Mouse (Mus musculus) neural tube, embryonic 11.5 days (tissue): ENCODE results near the gene Inhbb. TPM values are rescaled to one million over a fixed set of nuclear protein-coding genes. Genes with fewer than 3 reads are reported as not detected.

Experiments
- ATAC-seq: fragments of 200-750 bp; cut with Nextera tagmentation; 2 replicates; pipeline ENCODE4 v1.8.0; 2017; ENCODE audit warnings: moderate number of reproducible peaks, mild to moderate bottlenecking, moderate TSS enrichment, moderate library complexity; ENCODE audit not compliant: insufficient read depth, low FRiP score, low TSS enrichment
- DNase-seq: peaks from one replicate; pipeline ENCODE4 v3.0.0-alpha.2; 2015; ENCODE audit warnings: low spot score
- H3K27ac ChIP-seq: fragments of 300-500 bp; sonication (generic); 2 replicates; pipeline ENCODE4 v1.5.1; 2014; ENCODE audit warnings: low read depth, mild to moderate bottlenecking, low read length
- H3K27me3 ChIP-seq: fragments of 300-500 bp; sonication (generic); 2 replicates; pipeline ENCODE4 v1.6.1; 2014; ENCODE audit warnings: mild to moderate bottlenecking, low read length, mixed read lengths; ENCODE audit not compliant: control insufficient read depth, insufficient read depth
- H3K36me3 ChIP-seq: fragments of 300-500 bp; sonication (generic); 2 replicates; pipeline ENCODE4 v1.6.1; 2014; ENCODE audit warnings: mild to moderate bottlenecking, low read length, moderate library complexity, mixed read lengths; ENCODE audit not compliant: control insufficient read depth, insufficient read depth
- H3K4me1 ChIP-seq: fragments of 300-500 bp; sonication (generic); 2 replicates; pipeline ENCODE4 v1.6.1; 2014; ENCODE audit warnings: low read length, mixed read lengths; ENCODE audit not compliant: control insufficient read depth, insufficient read depth
- H3K4me2 ChIP-seq: fragments of 300-500 bp; sonication (generic); 2 replicates; pipeline ENCODE4 v1.6.1; 2014; ENCODE audit warnings: low read depth, mild to moderate bottlenecking, moderate library complexity
- H3K4me3 ChIP-seq: fragments of 300-500 bp; sonication (generic); 2 replicates; pipeline ENCODE4 v1.5.1; 2014; ENCODE audit warnings: low read depth, low read length
- H3K9ac ChIP-seq: fragments of 300-500 bp; sonication (generic); 2 replicates; pipeline ENCODE4 v1.6.1; 2014; ENCODE audit warnings: mild to moderate bottlenecking, low read length
- H3K9me3 ChIP-seq: fragments of 300-500 bp; sonication (generic); 2 replicates; pipeline ENCODE4 v1.6.1; 2016; ENCODE audit warnings: low read length; ENCODE audit not compliant: control insufficient read depth
- WGBS: fragments of 180-500 bp; shearing (Covaris S2); extraction: QIAGEN DNeasy Blood & Tissue Kit; methylation state at CpG from one replicate; pipeline ENCODE4 v1.1.7; 2014; 5-methylcytosine and 5-hydroxymethylcytosine counted together
- polyA plus RNA-seq: library from polyadenylated mRNA; unstranded; fragments of >200 nt; fragmentation: Nextera tagmentation; extraction: Ambion mirVana; gene quantifications from 2 replicates; pipeline ENCODE4 v1.2.1, GENCODE M21; 2014

Gene Inhbb
- polyA plus RNA-seq, 1 experiment from 2014 or later: 0.64 TPM

- no peak overlapping the region for H3K9ac ChIP-seq
- H3K4me2 ChIP-seq: no peak overlapping the region
- H3K9me3 ChIP-seq: no peaks in the 10 kb centered on the region
- H3K4me1 ChIP-seq: 0 out of 2 replicates have a peak, but pooled peaks cover 3% of the 10 kb centered on the region
- 87% methylated on average over 8 of the region's 8 CpGs for WGBS
- DNase-seq (no peak), ATAC-seq (no peak)
- no peak overlapping the region for H3K27ac ChIP-seq
- H3K36me3 ChIP-seq: no peaks in the 10 kb centered on the region
- no peak overlapping the region for H3K4me3 ChIP-seq
- H3K27me3 ChIP-seq: peaks cover 32% of the 10 kb centered on the region
These were observed 6.9 kb downstream of the Inhbb start for GRCm38 (mm10) chr1:119415151-119415550.

- no peak for ATAC-seq
- Histone ChIP-seq H3K4me1 (no peaks in the 10 kb centered on the region), H3K9me3 (no peaks in the 10 kb centered on the region), H3K4me2 (no peak overlapping the region), H3K9ac (no peak overlapping the region), H3K27ac (no peak overlapping the region), H3K4me3 (no peak overlapping the region), H3K36me3 (no peaks in the 10 kb centered on the region), H3K27me3 (no peaks in the 10 kb centered on the region)
- WGBS: 87% methylated on average over 5 of the region's 5 CpGs
- no peak for DNase-seq
These were observed 11.4 kb downstream of the Inhbb start for GRCm38 (mm10) chr1:119410661-119411060.

- ATAC-seq: no peak
- no peaks in the 10 kb centered on the region for H3K36me3 ChIP-seq
- H3K9me3 ChIP-seq: no peaks in the 10 kb centered on the region
- WGBS: 70% methylated on average over 5 of the region's 5 CpGs
- no peak overlapping the region for H3K9ac ChIP-seq
- H3K4me2 ChIP-seq: no peak overlapping the region
- no peaks in the 10 kb centered on the region for H3K27me3 ChIP-seq
- no peak overlapping the region for H3K4me3 ChIP-seq
- no peak for DNase-seq
- H3K4me1 ChIP-seq: no peaks in the 10 kb centered on the region
- no peak overlapping the region for H3K27ac ChIP-seq
These were observed 12.4 kb downstream of the Inhbb start for GRCm38 (mm10) chr1:119409599-119410168.

GRCm38 (mm10) chr1:119409106-119409505, 12.9 kb downstream of the Inhbb start:
- H3K27me3 ChIP-seq: no peaks in the 10 kb centered on the region
- no peaks in the 10 kb centered on the region for H3K36me3 ChIP-seq
- H3K9me3 ChIP-seq: no peaks in the 10 kb centered on the region
- no peak overlapping the region for H3K9ac ChIP-seq
- ATAC-seq (no peak), DNase-seq (no peak)
- H3K27ac ChIP-seq: no peak overlapping the region
- H3K4me2 ChIP-seq: no peak overlapping the region
- 69% methylated on average over 7 of the region's 7 CpGs for WGBS
- no peak overlapping the region for H3K4me3 ChIP-seq
- H3K4me1 ChIP-seq: no peaks in the 10 kb centered on the region

GRCm38 (mm10) chr1:119407691-119408315, 14.2 kb downstream of the Inhbb start:
- WGBS: 36% methylated on average over 6 of the region's 6 CpGs
- H3K27me3 ChIP-seq: no peaks in the 10 kb centered on the region
- no peak overlapping the region for H3K9ac ChIP-seq
- no peak overlapping the region for H3K4me2 ChIP-seq
- no peaks in the 10 kb centered on the region for H3K9me3 ChIP-seq
- H3K4me1 ChIP-seq: no peaks in the 10 kb centered on the region
- no peak overlapping the region for H3K4me3 ChIP-seq
- DNase-seq (no peak), ATAC-seq (no peak)
- no peak overlapping the region for H3K27ac ChIP-seq
- H3K36me3 ChIP-seq: no peaks in the 10 kb centered on the region

GRCm38 (mm10) chr1:119404798-119405197, 17.2 kb downstream of the Inhbb start:
- Histone ChIP-seq H3K4me3 (no peak overlapping the region), H3K27ac (no peak overlapping the region), H3K36me3 (no peaks in the 10 kb centered on the region), H3K9me3 (no peaks in the 10 kb centered on the region), H3K4me1 (no peaks in the 10 kb centered on the region), H3K4me2 (no peak overlapping the region), H3K9ac (no peak overlapping the region), H3K27me3 (no peaks in the 10 kb centered on the region)
- no peak for ATAC-seq
- 54% methylated on average over 3 of the region's 3 CpGs for WGBS
- DNase-seq: no peak

- DNase-seq: no peak
- Histone ChIP-seq H3K36me3 (no peaks in the 10 kb centered on the region), H3K27ac (no peak overlapping the region), H3K9me3 (no peaks in the 10 kb centered on the region), H3K9ac (no peak overlapping the region), H3K4me3 (no peak overlapping the region), H3K27me3 (no peaks in the 10 kb centered on the region), H3K4me1 (no peaks in the 10 kb centered on the region), H3K4me2 (no peak overlapping the region)
- ATAC-seq: no peak
- 89% methylated on average over 4 of the region's 4 CpGs for WGBS
These were observed 17.7 kb downstream of the Inhbb start for GRCm38 (mm10) chr1:119404341-119404740.

GRCm38 (mm10) chr1:119401249-119401648, 20.8 kb downstream of the Inhbb start:
- no peak for ATAC-seq
- H3K9ac ChIP-seq: no peak overlapping the region
- no peak for DNase-seq
- no peaks in the 10 kb centered on the region for H3K4me1 ChIP-seq
- no peak overlapping the region for H3K4me3 ChIP-seq
- no peaks in the 10 kb centered on the region for H3K9me3 ChIP-seq
- H3K36me3 ChIP-seq: no peaks in the 10 kb centered on the region
- no peaks in the 10 kb centered on the region for H3K27me3 ChIP-seq
- 74% methylated on average over 4 of the region's 4 CpGs for WGBS
- no peak overlapping the region for H3K4me2 ChIP-seq
- H3K27ac ChIP-seq: no peak overlapping the region

- WGBS: 74% methylated on average over 2 of the region's 2 CpGs
- no peaks in the 10 kb centered on the region for H3K9me3 ChIP-seq
- no peak for ATAC-seq
These were observed 23.4 kb downstream of the Inhbb start for GRCm38 (mm10) chr1:119398640-119399039.

More at GRCm38 (mm10) chr1:119398640-119399039, 23.4 kb downstream of the Inhbb start:
- DNase-seq: no peak
- H3K27ac ChIP-seq: no peak overlapping the region
- no peak overlapping the region for H3K9ac ChIP-seq
- H3K4me1 ChIP-seq: no peaks in the 10 kb centered on the region
- H3K4me2 ChIP-seq: no peak overlapping the region
- no peaks in the 10 kb centered on the region for H3K27me3 ChIP-seq
- H3K4me3 ChIP-seq: no peak overlapping the region
- H3K36me3 ChIP-seq: no peaks in the 10 kb centered on the region
